Mouse (Mus musculus) liver, embryonic 16.5 days (tissue): ENCODE results near the gene Eif3l. TPM values are rescaled to one million over a fixed set of nuclear protein-coding genes. Genes with fewer than 3 reads are reported as not detected.

Experiments used
- ATAC-seq: fragments of 200-750 bp; cut with Nextera tagmentation; 2 replicates; pipeline ENCODE4 v1.8.0; 2017; ENCODE audit warnings: low read depth, mild to moderate bottlenecking, moderate number of reproducible peaks, moderate library complexity
- H3K27ac ChIP-seq: fragments of 300-500 bp; sonication (generic); 2 replicates; pipeline ENCODE4 v1.5.1; 2014; ENCODE audit warnings: mild to moderate bottlenecking, low read length
- H3K27me3 ChIP-seq: fragments of 300-500 bp; sonication (generic); 2 replicates; pipeline ENCODE4 v1.6.1; 2014; ENCODE audit warnings: low read depth, low read length, mixed read lengths; ENCODE audit not compliant: control insufficient read depth, insufficient read depth
- H3K36me3 ChIP-seq: fragments of 300-500 bp; sonication (generic); 2 replicates; pipeline ENCODE4 v1.6.1; 2014; ENCODE audit warnings: mild to moderate bottlenecking; ENCODE audit not compliant: control insufficient read depth, insufficient read depth
- H3K4me1 ChIP-seq: fragments of 300-500 bp; sonication (generic); 2 replicates; pipeline ENCODE4 v1.6.1; 2014; ENCODE audit warnings: low read depth, low read length, mixed read lengths; ENCODE audit not compliant: control insufficient read depth
- H3K4me2 ChIP-seq: fragments of 300-500 bp; sonication (generic); 2 replicates; pipeline ENCODE4 v1.6.1; 2014; ENCODE audit warnings: low read depth, low read length, mixed read lengths
- H3K4me3 ChIP-seq: fragments of 300-500 bp; sonication (generic); 2 replicates; pipeline ENCODE4 v1.5.1; 2014; ENCODE audit warnings: low read depth, mild to moderate bottlenecking, low read length
- H3K9ac ChIP-seq: fragments of 300-500 bp; sonication (generic); 2 replicates; pipeline ENCODE4 v1.6.1; 2014; ENCODE audit warnings: low read depth, low read length
- H3K9me3 ChIP-seq: fragments of 300-500 bp; sonication (generic); replicated peaks from 2 replicates; pipeline ENCODE4 v1.6.1; 2016; ENCODE audit warnings: low read length; ENCODE audit not compliant: control insufficient read depth
- WGBS: fragments of 180-500 bp; shearing (Covaris S2); extraction: QIAGEN DNeasy Blood & Tissue Kit; methylation state at CpG from one replicate; pipeline ENCODE4 v1.1.7; 2014; ENCODE audit not compliant: insufficient replicate concordance; 5-methylcytosine and 5-hydroxymethylcytosine counted together
- polyA plus RNA-seq: library from polyadenylated mRNA; unstranded; fragments of >200 nt; fragmentation: Nextera tagmentation; extraction: Ambion mirVana; gene quantifications from 2 replicates; pipeline ENCODE4 v1.2.1, GENCODE M21; 2015

The Eif3l gene
- polyA plus RNA-seq, 1 experiment from 2014 or later = 107 TPM

DNA sequence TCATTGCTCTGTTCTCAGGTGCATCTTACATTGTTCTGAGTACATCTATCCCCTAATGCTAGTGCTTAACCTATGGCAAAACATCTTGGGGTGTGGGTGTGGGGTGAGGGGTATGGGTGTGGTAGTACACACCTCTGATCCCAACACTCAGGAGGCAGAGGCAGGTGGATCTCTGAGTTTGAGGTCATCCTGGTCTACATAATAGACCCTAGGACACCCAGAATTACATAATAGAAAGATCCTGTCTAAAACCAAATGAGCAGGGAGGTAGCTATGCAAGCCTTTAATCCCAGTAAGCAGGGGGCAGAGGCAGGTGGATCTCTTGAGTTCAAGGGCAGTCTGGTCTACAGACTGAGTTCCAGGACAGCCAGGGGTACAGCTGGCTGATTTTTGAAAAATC, 1.2 kb upstream of the Eif3l start:
- Histone ChIP-seq H3K27ac (no peak overlapping the region), H3K27me3 (no peaks in the 10 kb centered on the region), H3K9me3 (no peaks in the 10 kb centered on the region), H3K9ac (no peak overlapping the region), H3K4me3 (no peak overlapping the region), H3K4me2 (no peak overlapping the region), H3K4me1 (peaks cover 29% of the 10 kb centered on the region), H3K36me3 (peaks cover 17% of the 10 kb centered on the region)
- no peak for ATAC-seq

- Histone ChIP-seq H3K36me3 (peaks cover 17% of the 10 kb centered on the region), H3K4me1 (peaks cover 23% of the 10 kb centered on the region), H3K27me3 (no peaks in the 10 kb centered on the region), H3K4me3 (peak overlapping the region; percentile 87), H3K27ac (peak overlapping the region; percentile 76; the same call in 1 of the 2 replicates), H3K4me2 (peak overlapping the region; percentile 83), H3K9ac (peak overlapping the region; percentile 90), H3K9me3 (no peaks in the 10 kb centered on the region)
- no peak for ATAC-seq
- 34% methylated on average over 10 of the region's 10 CpGs for WGBS
Measured at GRCm38 (mm10) chr15:79074446-79074845, 533 bp upstream of the Eif3l start.

- Histone ChIP-seq H3K4me3 (peak overlapping the region; percentile 87), H3K27ac (peak overlapping the region; percentile 76), H3K27me3 (no peaks in the 10 kb centered on the region), H3K4me1 (peaks cover 21% of the 10 kb centered on the region), H3K9ac (peak overlapping the region; percentile 90), H3K36me3 (peaks cover 25% of the 10 kb centered on the region), H3K4me2 (peak overlapping the region; percentile 83), H3K9me3 (no peaks in the 10 kb centered on the region)
- ATAC-seq = peak; percentile 19
- WGBS = 18% methylated on average over 15 of the region's 15 CpGs
Measured at GRCm38 (mm10) chr15:79075658-79076365, 833 bp downstream of the Eif3l start.

DNA sequence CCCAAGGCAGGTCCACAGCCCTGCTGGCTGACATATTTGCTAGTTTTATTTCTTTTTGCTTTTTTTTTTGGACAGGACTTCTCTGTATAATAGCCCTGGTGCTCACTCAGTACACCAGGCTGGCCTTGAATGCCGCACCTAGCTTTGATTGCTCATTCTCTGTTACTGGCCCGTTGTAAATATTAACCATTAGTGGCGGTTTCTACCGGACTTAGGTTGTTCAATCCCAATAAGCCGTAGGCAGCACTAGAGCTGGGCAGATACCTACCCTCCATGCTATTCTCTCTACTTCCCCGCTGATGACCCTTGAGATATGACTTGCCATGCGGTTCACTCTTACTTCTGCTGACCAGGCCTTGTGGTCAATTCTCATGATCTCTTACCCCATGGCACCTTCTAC, 4.6 kb downstream of the Eif3l start:
- no peak overlapping the region for H3K9ac ChIP-seq
- no peaks in the 10 kb centered on the region for H3K27me3 ChIP-seq
- ATAC-seq = no peak
- H3K4me3 ChIP-seq = no peak overlapping the region
- H3K27ac ChIP-seq = no peak overlapping the region
- H3K4me1 ChIP-seq = peaks cover 15% of the 10 kb centered on the region
- no peak overlapping the region for H3K4me2 ChIP-seq
- H3K36me3 ChIP-seq = peaks cover 61% of the 10 kb centered on the region
- 84% methylated on average over 7 of the region's 7 CpGs for WGBS
- no peaks in the 10 kb centered on the region for H3K9me3 ChIP-seq

GRCm38 (mm10) chr15:79092284-79092683, 17.3 kb downstream of the Eif3l start:
- H3K9me3 ChIP-seq = no peaks in the 10 kb centered on the region
- no peak overlapping the region for H3K4me3 ChIP-seq
- H3K4me1 ChIP-seq = no peaks in the 10 kb centered on the region; the same call in 1 of the 2 replicates
- WGBS = 82% methylated on average over 6 of the region's 6 CpGs
- H3K27me3 ChIP-seq = no peaks in the 10 kb centered on the region
- H3K4me2 ChIP-seq = no peak overlapping the region
- H3K9ac ChIP-seq = no peak overlapping the region
- H3K27ac ChIP-seq = no peak overlapping the region
- ATAC-seq = no peak
- peaks cover 52% of the 10 kb centered on the region for H3K36me3 ChIP-seq

GRCm38 (mm10) chr15:79093083-79093839, 18.3 kb downstream of the Eif3l start:
- 67% methylated on average over 7 of the region's 7 CpGs for WGBS
- Histone ChIP-seq H3K9ac (no peak overlapping the region), H3K36me3 (peaks cover 47% of the 10 kb centered on the region)

GRCm38 (mm10) chr15:79095483-79095882, 20.5 kb downstream of the Eif3l start:
- H3K36me3 ChIP-seq = peaks cover 32% of the 10 kb centered on the region
- 79% methylated on average over 5 of the region's 5 CpGs for WGBS
- no peak overlapping the region for H3K27ac ChIP-seq
- peaks cover 5% of the 10 kb centered on the region for H3K4me1 ChIP-seq
- no peak for ATAC-seq
- no peak overlapping the region for H3K4me2 ChIP-seq
- H3K27me3 ChIP-seq = no peaks in the 10 kb centered on the region
- H3K4me3 ChIP-seq = no peak overlapping the region
- H3K9me3 ChIP-seq = no peaks in the 10 kb centered on the region
- H3K9ac ChIP-seq = no peak overlapping the region

More at GRCm38 (mm10) chr15:79093083-79093839, 18.3 kb downstream of the Eif3l start:
- ATAC-seq = no peak
- Histone ChIP-seq H3K4me2 (no peak overlapping the region), H3K9me3 (no peaks in the 10 kb centered on the region), H3K4me3 (no peak overlapping the region), H3K27ac (no peak overlapping the region), H3K27me3 (no peaks in the 10 kb centered on the region), H3K4me1 (peaks cover 5% of the 10 kb centered on the region)

- Histone ChIP-seq H3K4me1 (peaks cover 5% of the 10 kb centered on the region), H3K27me3 (no peaks in the 10 kb centered on the region), H3K9me3 (no peaks in the 10 kb centered on the region), H3K4me3 (no peak overlapping the region), H3K27ac (no peak overlapping the region), H3K9ac (no peak overlapping the region), H3K4me2 (no peak overlapping the region), H3K36me3 (peaks cover 23% of the 10 kb centered on the region)
- ATAC-seq = no peak
- WGBS = 75% methylated on average over 3 of the region's 3 CpGs
Measured at GRCm38 (mm10) chr15:79096556-79096955, 21.6 kb downstream of the Eif3l start.

GRCm38 (mm10) chr15:79097135-79097534, 22.2 kb downstream of the Eif3l start:
- Histone ChIP-seq H3K27ac (no peak overlapping the region), H3K4me1 (peaks cover 5% of the 10 kb centered on the region), H3K4me2 (no peak overlapping the region), H3K36me3 (peaks cover 21% of the 10 kb centered on the region), H3K4me3 (no peak overlapping the region), H3K9ac (no peak overlapping the region), H3K9me3 (no peaks in the 10 kb centered on the region), H3K27me3 (no peaks in the 10 kb centered on the region)
- WGBS = 43% methylated on average over 2 of the region's 2 CpGs
- ATAC-seq = no peak
